Mouse (Mus musculus) G1E (cell line): ENCODE data around the gene 4930519G04Rik.

Experiments used
- CTCF ChIP-seq: IDR thresholded peaks from 2 replicates; pipeline ENCODE4 v1.5.1; 2012; ENCODE audit warnings: low read depth, low read length, inconsistent platforms, mixed read lengths
- GATA1 ChIP-seq: IDR thresholded peaks from 2 replicates; pipeline ENCODE4 v1.6.1; 2012; ENCODE audit warnings: borderline replicate concordance, low read length, inconsistent platforms, mixed read lengths

GRCm38 (mm10) chr5:114921551-114922365 lies 68.3 kb downstream of the 4930519G04Rik start:
- TF ChIP-seq CTCF (no peak), GATA1 (no peak)
